Mouse (Mus musculus) adrenal gland, postnatal 14 days (tissue): ENCODE measurements around the gene C1qtnf12. TPM values are rescaled to one million over a fixed set of nuclear protein-coding genes. Genes with fewer than 3 reads are reported as not detected.

Experiments used
- DNase-seq: peaks from one replicate; pipeline ENCODE4 v3.0.0; 2021; ENCODE audit warnings: mixed read lengths
- long read RNA-seq, 2 experiments: library from polyadenylated mRNA; stranded (forward); transcript quantifications; one replicate each; pipeline ENCODE4 v2.0.0; 2021
- total RNA-seq: library from RNA; stranded (reverse); gene quantifications from 2 replicates; pipeline ENCODE4 v1.2.3, GENCODE M21; 2021

Gene C1qtnf12
- total RNA-seq, result 94.0 and 105 TPM in 2 replicates
- long read RNA-seq, experiment 1, transcript C1qtnf12-201 (8 exons, 1,315 nt), result major isoform, 111 of 150 reads
- long read RNA-seq, experiment 1, partial matches to known transcripts, result 27 of 150 reads
- long read RNA-seq, experiment 1, other reads (novel, unspliced or antisense), result 12 of 150 reads
- long read RNA-seq, experiment 2, transcript C1qtnf12-201 (8 exons, 1,315 nt), result major isoform, 119 of 149 reads
- long read RNA-seq, experiment 2, partial matches to known transcripts, result 17 of 149 reads
- long read RNA-seq, experiment 2, other reads (novel, unspliced or antisense), result 13 of 149 reads

DNA sequence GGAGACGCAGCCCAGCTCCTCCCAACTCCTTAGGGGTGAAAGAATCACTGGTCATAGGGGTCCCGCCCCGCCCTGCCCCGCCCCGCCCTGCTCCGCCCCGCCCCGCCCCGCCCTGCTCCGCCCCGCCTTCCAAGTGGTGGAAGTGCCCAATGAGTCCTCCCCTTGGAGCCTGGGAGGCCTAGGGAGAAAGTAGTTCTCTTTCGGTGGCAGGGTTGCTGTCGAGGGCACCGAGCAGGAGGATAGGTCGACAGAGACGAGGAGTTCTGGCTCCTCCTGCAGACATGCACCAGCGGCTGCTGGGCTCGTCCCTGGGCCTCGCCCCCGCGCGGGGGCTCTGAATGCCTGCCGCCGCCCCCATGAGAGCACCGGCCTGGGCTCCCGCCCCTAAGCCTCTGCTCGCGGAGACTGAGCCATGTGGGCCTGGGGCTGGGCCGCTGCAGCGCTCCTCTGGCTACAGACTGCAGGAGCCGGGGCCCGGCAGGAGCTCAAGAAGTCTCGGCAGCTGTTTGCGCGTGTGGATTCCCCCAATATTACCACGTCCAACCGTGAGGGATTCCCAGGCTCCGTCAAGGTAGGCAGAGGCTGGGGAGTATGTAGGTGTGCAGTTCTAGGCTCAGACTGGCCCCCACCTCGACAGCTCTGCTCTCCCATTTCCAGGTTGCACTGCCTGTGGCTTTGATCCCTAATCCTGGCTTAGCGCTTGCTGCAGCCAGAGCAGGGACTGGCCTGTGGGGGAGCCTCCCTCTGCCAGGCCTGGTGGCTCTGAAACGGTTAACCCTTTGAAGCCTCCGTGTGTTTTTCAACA, at the start of gene C1qtnf12:
C1qtnf12 (plus strand) TSS at position 152 of the 805 bp plus-strand sequence.
- DNase-seq, result peak; percentile 79

DNA sequence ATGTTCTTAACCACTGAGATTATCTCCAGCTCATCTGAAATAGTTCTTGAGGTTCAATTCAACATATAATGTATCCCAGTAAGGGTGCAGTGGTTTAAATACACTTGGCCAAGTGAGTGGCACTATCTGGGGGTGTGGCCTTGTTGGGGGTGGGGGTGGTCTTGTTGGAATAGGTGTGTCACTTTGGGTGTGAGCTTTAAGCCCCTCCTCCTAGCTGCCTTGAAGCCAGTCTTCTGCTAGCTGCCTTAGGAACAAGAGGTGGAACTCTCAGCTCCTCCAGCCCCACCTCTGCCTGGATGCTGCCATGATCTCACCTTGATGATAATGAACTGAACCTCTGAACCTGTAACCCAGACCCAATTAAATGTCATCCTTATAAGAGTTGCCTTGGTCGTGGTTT, 30.1 kb upstream of the C1qtnf12 start:
- DNase-seq, result no peak

DNA sequence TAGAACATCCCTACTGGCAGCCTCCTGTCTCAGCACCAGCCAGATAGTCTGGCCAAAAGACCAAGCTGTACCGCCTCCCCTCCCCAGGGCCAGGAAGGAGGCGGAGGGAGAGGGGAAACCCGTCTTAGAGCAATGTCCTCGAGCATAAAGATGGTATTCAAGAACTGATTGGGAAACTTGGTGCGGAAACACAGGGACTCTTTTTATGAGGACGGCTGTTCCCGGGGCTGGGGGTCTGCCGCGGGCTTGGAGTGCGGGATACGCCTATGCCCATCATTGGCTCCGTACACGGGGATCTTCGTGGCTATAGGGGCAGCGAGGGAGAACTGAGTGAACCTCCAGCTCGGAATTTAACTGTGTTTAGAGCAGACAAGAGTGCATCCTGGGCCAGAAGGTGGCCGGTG, 19.1 kb upstream of the C1qtnf12 start:
- DNase-seq, result peak; percentile 57

DNA sequence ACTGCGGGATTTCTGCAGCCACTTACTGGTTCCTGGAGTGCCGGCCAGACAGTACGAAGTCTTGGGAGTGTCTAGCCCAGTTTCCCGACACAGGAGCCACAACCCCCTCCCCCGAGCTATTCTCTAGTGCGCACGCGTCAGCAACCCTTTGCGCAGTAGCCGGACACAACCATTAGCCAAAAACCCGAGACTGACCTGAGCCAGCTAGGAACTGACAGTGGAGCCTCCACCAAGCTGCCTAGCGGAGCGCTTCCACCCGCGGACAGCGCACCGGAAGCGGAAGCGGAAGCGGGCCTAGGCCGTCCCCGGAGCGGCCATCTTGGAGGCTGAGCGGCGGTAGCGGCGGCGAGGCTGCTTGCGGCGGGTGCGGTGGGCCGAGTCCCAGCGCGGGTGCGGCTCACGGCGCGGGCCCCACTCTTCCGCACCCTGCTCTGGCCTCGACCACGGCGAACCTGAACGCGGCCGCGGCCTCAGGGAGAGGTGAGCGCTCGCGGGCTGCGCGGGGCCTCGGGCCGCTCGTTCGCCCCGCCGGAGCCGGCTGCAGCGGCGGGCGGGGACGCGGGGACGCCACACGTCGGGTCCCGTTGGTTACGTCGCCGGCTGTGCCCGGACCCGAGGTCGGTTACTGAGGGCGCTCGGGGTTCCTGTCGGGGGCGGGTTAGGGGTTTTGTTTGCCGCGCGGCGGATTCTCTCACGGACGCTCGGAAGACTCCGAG, 18.4 kb upstream of the C1qtnf12 start, which contains the start of gene Ube2j2:
Ube2j2 (plus strand) TSS at position 298 of the 716 bp plus-strand sequence.
- peak; percentile 96 for DNase-seq

DNA sequence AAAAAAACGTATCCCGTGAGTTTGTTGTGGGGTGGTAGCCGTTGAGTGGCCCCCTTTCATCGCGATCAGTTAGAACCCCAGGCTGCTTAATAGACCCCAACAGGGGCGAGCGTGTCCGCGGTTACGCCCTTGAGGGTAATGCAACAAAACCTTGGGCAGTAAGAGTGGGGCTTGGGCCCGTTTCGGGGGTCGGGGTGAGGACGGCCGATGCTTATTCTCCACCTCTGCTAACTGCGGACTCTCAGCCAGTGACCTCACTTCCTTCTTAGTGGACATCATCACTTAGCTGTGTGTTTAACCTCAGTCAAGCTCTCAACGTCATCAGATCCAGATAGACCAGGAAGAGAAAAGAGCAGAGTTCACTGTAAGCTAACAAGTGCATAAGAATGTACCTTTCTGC, 17.8 kb upstream of the C1qtnf12 start:
- peak; percentile 30 for DNase-seq

DNA sequence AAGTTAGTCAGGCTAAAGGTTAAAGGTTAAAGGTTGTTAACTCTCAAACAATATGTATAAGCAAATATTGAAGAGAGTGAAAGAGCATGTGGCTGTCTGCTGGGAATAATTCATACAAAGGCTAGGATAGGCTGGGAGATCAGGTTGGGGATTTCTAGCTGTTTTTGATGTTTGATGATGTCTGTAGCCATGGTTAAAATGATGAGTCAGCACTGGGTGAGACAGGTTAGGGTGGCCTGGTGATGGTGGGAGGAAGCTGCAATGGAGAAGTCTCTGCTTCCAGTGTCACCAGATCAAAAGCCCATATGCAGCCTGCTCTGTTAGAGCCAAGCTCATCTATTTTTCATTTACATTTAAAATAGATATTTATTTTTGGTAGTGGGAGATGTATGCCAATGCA, 15.0 kb upstream of the C1qtnf12 start:
- DNase-seq, result no peak

DNA sequence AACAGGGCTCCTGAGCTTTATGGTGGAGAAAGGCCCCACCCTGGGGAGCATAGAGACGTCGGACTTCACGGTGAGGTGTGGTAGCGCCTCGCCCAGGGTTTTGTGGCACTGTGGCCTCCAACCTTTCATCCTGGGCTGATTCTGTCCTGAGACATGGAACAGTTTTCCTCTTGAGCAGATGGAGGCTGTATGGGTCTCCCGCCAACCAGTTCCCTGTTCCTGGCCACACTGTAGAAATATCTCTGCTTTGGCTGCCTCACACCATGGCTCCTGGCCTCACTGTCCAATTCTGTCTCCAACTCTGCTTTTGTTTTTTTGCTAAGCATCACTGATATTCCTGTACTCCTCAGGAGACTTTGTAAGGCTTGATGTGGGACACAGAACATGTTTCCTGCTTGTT, 6.6 kb upstream of the C1qtnf12 start:
- DNase-seq, result no peak

DNA sequence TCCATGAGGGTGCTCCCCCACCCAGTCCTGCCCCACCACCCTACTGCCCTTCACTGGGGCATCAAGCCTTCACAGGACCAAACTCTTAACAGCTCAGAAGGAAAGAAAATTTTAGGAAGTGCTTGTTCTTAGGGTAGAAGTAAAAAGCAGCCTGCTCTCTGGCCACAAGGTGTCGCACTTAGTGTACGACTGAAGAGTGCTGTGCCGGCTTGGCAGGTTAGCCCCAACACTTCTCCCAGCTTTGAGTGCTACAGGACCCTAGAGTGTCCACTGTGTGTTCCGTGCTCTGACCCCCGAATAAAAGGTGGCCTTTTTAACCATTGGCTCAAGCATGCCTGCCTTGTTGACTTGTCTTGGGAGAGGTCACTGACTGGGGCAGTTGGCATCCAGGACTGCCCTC, 2.8 kb upstream of the C1qtnf12 start:
- peak; percentile 86 for DNase-seq

DNA sequence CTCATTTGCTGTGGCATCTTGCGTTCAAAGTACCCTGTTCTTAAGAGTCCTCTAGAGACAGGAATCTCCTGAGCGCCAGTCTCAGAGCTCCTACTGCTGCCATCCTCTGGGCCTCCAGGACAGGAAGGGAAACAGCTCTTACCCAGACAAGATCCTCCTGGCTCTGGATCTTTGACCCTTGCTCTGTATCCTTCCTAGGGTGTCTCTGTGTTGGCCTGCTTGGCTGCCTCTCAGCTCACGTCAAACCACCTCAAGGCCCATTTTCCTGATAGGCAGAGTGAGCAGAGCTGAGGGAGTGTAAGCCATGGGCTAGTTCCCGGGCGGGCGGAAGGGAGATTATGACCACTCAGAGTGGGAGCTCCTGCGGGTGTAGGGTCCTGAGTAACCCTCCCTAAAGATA, 988 bp downstream of the C1qtnf12 start:
- DNase-seq, result peak; percentile 20

DNA sequence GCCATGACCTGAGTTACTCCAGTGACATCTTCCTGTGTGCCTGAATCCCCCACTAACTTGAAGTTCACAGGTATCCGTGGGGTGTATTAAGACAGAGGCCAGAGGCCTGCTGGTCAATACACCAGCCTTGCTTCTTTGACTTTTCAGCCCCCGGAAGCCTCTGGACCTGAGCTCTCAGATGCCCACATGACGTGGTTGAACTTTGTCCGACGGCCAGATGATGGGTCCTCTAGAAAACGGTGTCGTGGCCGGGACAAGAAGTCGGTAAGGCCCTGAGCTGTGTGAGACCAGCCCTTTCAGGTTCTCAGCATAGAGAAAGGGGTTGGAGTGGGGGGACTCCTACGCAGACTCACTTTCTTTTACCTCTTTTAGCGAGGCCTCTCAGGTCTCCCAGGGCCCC, 2.3 kb downstream of the C1qtnf12 start:
- DNase-seq, result no peak

DNA sequence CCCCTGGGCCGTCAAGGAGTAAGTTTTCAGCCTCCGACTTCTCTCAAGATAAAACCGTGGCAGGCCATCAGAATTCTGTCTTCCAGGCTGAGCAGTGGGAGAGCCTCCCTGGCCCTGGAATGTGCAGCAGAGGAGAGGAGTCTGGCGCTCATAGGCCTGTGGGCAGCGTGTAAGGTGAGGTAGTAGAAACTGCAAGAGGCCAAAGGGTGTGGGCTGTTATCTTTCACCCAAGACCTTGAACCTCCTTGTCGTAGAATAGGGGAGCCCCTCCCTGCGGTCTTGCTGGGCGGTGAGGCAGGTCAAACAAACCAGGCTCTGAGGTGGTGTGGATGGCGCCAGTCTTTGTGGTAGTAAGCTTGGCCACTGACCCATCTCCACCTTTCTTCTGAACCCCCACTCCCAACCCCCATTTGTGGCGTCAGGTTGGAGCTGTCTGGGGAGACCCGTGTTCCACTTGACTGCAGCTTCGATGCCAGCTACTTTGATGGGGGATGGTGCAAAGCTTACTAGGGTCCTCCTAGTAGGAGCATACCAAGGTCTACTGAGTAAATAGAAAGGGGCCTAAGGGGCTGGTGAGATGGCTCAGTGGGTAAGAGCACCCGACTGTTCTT, 7.0 kb downstream of the C1qtnf12 start:
- no peak for DNase-seq

DNA sequence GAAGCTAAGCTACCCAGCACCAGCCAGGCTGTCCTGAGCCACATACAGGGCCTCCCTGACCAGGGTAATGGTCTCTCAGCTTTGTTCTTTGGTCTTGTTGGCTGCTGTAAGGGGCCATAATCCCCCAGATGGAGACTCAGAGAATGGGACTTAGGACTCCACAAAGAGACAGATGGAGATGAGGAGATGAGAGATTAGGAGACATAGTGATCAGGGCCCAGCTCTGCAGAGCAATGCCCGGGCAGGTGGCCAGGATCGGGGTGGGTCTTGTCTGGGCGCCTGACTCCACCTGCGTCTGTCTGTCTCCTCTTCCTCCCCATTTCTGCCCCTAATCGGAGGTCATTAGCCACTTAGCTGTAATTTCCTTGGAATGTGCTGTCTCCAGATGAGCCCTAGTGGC, 8.2 kb downstream of the C1qtnf12 start:
- no peak for DNase-seq

DNA sequence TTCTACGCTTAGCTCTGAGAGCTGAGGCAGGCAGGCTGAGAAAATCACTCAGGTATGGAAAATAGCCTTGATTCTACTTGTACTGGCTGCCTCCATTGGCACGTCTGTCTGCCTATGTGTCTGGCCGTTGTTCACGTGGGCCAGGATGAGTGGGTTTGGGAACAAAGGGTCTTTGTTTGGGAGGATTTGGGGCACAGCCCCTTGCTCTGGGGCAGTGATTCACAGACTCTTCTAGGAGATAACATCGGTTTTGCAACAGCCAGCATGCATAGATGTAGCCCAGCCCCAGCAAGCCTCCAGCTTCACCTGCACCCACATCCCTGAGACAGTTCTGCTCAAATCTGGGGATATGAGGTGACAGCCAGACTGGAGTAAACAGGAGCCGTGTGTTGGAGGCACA, 10.5 kb downstream of the C1qtnf12 start:
- DNase-seq, result no peak

DNA sequence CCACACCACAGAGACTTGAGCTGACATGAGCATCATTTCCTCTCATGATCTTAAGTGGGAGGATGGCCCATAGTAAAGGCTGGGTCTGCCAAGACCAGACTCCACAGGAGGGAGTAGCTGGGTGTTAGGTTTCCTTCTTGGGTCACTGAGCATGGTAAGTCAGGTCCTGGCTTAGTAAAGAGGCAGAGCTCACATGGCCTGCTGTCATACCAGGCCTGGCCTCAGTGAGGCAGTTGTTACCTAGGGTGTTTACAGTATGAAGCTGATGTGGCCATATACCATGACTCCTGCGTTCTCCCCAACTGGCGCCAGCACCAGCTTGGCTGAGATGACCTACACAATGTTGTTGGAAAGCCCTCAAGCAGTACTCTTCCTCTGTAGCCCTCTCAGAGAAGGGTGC, 11.1 kb downstream of the C1qtnf12 start:
- DNase-seq, result no peak

DNA sequence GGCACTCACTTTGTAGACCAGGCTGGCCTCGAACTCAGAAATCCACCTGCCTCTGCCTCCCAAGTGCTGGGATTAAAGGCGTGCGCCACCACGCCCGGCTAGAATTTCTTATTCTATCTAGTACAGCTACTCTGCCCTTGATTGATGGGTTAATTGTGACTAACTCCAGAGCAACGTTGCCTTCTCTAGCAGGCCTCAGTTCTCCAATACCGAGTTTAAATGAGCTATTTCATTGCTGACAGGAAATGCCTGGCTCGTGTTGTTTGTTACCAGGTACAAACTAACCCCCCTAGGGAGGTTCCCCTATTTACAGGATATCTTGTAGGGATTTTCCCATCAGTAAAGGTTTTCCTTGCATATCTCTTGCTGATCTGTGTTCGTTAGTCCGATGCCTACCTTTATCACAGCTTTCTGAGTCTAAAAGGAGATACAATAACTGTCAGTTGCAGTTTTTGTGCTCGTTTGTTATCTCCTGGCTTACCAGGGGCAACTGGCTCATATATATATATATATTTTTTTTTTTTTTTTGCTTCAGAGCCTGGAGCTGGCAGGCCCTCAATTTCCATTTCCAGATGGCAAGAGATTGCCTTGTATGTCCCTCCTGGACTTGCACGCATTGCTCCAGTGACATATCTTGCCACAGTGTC, 19.4 kb downstream of the C1qtnf12 start:
- DNase-seq, result no peak

DNA sequence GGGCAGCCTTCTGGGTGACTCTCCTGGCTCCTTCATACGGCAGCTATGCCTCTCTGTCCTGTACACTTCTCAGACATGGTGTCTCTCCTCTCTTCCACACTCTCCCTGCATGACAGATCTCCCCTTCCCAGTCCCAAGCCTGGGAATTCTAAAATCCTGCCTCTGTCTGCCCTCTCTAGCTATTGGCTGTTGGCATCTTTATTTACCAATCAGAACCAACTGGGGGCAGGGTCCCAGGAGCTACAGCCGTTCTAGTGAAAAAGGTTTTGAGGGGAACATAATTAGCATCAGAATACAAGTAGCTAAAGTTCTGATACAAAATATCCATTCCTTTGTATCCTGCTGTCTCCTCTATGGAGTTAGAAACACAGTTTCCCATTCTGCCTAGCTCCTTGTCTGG, 21.7 kb downstream of the C1qtnf12 start:
- no peak for DNase-seq

DNA sequence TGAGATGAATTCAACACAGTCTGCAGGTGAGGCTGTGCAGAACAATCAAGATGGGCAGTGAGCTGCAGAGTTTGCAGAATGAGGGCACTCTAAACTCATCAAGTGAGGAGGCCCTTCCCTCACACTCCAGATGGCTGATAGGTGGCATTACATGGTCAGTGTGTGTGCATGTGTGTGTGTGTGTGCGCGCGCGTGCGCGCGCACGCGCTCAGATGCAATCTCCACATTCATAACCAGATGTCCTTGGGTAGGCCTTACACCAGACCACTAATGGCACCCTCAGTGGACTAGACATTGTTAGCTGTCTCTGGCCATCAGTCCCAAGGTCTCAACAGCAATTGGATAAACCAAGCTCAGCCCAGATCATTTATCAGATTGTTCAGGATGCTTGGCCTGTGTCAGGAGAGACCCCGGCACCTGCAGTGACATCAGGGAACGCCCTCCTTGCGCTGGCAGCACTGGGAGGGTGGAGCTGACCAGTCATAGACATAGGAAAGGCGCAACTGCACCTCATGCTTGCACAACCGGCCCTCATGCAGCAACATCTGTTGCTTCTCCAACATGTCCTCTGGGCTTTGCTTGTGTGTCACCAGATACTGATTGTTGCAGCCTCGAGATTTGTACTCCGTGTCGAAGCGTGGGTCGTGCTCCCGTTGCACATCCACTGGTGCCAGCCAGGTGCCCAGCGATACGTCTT, 29.2 kb downstream of the C1qtnf12 start:
- peak; percentile 52 for DNase-seq

DNA sequence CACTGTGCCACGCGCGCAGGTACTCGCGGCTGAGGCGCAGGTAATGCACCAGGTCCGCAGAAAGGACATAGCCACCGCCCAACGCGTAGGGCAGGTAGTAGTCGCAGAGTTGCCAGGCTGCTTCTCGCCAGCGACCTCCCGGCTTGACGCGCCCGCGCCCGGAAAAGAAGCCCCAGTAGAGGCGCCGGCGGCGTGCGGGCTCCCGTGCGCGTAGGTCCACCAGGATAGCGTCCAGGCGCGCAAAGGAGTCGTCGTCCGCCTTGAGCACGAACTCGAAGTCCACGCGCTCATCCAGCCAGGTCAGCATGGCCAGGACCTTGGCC, 29.8 kb downstream of the C1qtnf12 start:
- DNase-seq, result no peak

DNA sequence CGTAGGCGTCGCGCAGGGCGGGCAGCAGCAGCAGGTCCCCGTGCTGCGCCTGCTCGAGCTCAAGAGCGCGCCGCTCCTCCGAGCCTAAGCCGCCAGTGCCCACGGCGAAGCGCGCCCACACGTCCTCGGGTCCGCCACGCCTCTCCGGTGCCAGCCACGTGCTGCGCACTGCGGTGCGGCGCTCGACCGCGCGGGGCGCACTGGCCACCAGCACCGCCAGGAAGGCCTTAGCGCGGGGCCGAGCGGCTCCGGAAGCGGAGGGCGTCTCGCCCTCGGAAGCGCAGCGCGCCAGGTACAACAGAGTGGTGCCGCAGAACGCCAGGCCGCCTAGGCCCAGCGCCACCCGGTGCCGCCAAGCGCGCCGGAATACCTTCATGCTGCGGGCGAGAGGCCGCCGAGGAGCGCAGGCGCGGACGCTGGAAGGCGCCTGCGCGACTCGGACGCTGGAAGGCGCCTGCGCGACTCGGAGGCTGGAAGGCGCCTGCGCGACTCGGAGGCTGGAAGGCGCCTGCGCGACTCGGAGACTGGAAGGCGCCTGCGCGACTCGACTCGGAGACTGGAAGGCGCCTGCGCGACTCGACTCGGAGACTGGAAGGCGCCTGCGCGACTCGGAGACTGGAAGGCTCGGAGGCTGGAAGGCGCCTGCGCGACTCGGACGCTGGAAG, 30.3 kb downstream of the C1qtnf12 start, which contains the start of the genes B3galt6 and Sdf4:
B3galt6 (minus strand) TSS at position 409 of the 665 bp plus-strand sequence.
Sdf4 (plus strand) TSS at position 632 of the 665 bp plus-strand sequence.
- peak; percentile 91 for DNase-seq

DNA sequence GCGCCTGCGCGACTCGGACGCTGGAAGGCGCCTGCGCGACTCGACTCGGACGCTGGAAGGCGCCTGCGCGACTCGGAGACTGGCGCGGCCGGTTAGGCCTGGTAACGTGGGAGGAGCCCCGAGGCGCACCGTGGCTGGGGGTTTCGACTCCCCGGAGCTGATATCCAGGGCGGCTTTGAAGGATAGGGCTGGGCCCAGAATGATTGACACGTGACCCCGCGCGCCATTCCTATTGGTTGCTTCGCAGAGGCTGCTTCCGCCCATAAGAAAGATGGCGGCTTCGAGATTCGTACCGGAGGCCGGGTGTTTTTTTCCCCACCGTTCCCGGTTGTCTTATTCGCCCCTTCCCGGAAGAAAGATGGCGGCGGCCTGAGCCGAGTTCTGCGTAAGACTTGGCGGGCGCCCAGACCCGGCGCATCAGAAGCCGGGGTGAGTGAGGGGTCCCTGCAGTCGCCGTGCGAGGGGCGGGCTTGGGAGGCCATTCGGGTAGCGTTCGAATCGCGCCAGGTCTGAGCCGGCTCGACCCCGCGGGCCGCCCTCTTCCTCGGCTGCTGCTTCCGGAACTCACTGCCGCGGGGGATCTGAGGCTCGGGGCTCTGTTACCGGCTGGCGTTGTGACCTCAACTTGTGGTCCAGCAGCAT, 30.9 kb downstream of the C1qtnf12 start:
- DNase-seq, result peak; percentile 97
